Mouse (Mus musculus): ENCODE data around the gene Mgat4a. TPM values are rescaled to one million over a fixed set of nuclear protein-coding genes. Genes with fewer than 3 reads are reported as not detected.

The Mgat4a gene
- total and polyA plus RNA-seq, 3 experiments = 2.9 to 38.8 (median 28.0) TPM

DNA sequence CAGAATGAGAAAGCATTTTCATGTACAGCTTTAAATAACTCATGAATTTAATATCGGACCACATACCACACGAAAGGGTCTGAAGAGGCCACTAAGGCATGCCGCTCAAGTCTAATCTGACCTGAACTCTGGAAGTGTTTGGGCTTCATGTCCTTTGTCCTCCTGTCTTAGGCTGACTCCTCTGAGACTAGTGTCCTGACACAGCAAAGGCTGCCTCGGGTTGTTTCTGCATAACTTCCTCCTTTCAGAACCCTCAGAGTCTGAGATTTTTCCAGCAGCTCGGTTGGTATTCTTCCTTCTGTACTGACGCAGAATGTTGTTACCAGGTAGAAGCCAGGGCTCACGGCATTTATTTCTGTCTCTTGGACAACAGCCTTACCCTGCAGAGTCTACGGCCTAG, 66.8 kb downstream of the Mgat4a start:
- peaks cover 83% of the 10 kb centered on the region for H3K4me1 ChIP-seq (ENCODE audit: insufficient read depth, low read depth, low read length)
- H3K9me3 ChIP-seq (replicated peaks) = no peaks in the 10 kb centered on the region
- DNase-seq (ENCODE audit: low spot score) (no peak), ATAC-seq (ENCODE audit: extremely low read depth, insufficient number of reproducible peaks, low FRiP score, poor library complexity, severe bottlenecking) (no peak)
- no peaks in the 10 kb centered on the region for H3K27me3 ChIP-seq (ENCODE audit: insufficient read depth, low read length)
- no peak for TF ChIP-seq CTCF (IDR thresholded peaks at IDR 0.05; ENCODE audit: low read depth, low read length)
- TF ChIP-seq GATA2 (IDR thresholded peaks at IDR 0.05; ENCODE audit: borderline replicate concordance, low read depth, low read length) = no peak
- H3K36me3 ChIP-seq (replicated peaks) = peaks cover 55% of the 10 kb centered on the region
- H3K4me3 ChIP-seq (ENCODE audit: low read depth, low read length) = no peak overlapping the region; the same call in 1 of the 2 replicates

DNA sequence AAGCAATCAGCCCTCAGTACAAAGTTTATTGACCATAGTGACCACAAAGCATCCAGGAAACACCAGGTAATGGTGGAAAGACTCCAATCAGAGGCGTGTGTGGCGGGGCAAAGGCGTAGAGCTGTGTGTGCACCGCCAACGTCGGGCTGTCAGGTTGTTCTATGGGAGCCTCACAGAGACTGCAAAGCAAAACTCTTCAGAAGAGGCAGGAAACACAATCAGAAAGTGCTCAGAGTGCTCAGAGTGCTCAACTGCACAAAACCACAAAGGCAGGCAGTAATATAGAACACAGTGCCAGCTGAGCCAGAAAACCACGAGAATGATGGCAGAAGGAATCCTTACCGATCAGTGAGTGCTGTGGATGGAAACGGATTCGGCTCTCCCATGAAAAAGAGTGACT, 67.6 kb downstream of the Mgat4a start:
- Histone ChIP-seq H3K9me3 (replicated peaks) (peaks cover 3% of the 10 kb centered on the region), H3K4me1 (ENCODE audit: insufficient read depth, low read depth, low read length) (peaks cover 77% of the 10 kb centered on the region), H3K4me3 (ENCODE audit: low read depth, low read length) (no peak overlapping the region; the same call in 1 of the 2 replicates), H3K36me3 (replicated peaks) (peaks cover 62% of the 10 kb centered on the region), H3K27me3 (ENCODE audit: insufficient read depth, low read length) (no peaks in the 10 kb centered on the region)
- ATAC-seq (ENCODE audit: extremely low read depth, insufficient number of reproducible peaks, low FRiP score, poor library complexity, severe bottlenecking) = no peak
- no peak for DNase-seq (ENCODE audit: low spot score)
- TF ChIP-seq GATA1 (IDR thresholded peaks at IDR 0.05; ENCODE audit: borderline replicate concordance, low read length) (no peak), TAL1 (conservative IDR thresholded peaks at IDR 0.05; ENCODE audit: low read depth, low read length) (no peak), POLR2AphosphoS5 (IDR thresholded peaks at IDR 0.05; ENCODE audit: insufficient replicate concordance, low read depth, low read length) (no peak), GATA2 (IDR thresholded peaks at IDR 0.05; ENCODE audit: borderline replicate concordance, low read depth, low read length) (no peak), CTCF (IDR thresholded peaks at IDR 0.05; ENCODE audit: low read depth, low read length) (no peak)

DNA sequence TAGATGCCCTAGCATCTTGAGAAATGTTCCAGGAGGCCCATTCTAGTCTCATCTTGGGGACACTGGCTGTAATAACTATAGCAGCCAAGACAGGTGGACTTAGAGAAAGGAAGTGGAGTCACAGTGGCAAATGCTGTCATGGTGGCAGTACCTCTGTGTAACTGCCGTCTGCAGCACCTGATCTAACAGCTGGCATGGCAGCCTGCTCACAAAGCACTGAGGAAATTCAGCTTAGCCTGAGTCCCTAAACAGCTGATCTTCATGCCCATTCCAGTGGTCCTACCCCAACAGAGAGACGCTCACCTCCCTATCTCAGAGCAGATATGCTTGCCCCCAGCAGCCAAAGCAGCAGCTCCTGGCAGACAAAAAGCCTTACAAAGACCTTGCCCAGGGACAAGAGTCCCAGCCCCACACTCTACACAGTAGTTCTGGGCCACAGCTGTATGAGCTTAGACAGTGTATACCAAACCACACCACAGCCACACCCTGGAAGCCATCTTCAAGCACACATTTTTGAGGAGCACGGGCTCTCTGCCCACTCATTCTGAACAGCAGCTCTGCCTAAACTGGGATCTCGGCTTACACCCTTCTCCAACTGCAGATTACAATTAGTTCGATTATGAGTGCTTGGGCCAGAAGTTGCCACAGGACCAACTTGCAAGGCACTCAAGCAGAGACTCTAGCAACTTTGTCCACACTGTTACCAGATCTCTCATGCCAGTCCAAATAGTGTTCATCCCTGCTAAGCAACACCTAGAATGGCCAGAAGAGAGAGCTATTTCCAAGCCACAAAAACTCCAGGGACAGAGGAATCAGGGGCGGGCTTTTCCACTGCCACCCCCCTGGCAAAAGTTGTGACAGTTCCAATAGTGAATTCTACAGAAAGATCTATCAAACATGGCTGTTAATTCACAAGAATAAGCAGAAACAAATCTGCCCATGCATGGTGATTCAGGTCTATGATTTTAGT, 69.4 kb downstream of the Mgat4a start:
- Histone ChIP-seq H3K27me3 (ENCODE audit: insufficient read depth, low read length) (no peaks in the 10 kb centered on the region), H3K36me3 (replicated peaks) (peaks cover 66% of the 10 kb centered on the region), H3K4me1 (ENCODE audit: insufficient read depth, low read depth, low read length) (peaks cover 69% of the 10 kb centered on the region), H3K4me3 (ENCODE audit: low read depth, low read length) (no peak overlapping the region; the same call in 1 of the 2 replicates), H3K9me3 (replicated peaks) (peaks cover 4% of the 10 kb centered on the region)
- no peak for TF ChIP-seq CTCF (IDR thresholded peaks at IDR 0.05; ENCODE audit: low read depth, low read length)
- no peak for TF ChIP-seq GATA2 (IDR thresholded peaks at IDR 0.05; ENCODE audit: borderline replicate concordance, low read depth, low read length)
- TF ChIP-seq TAL1 (conservative IDR thresholded peaks at IDR 0.05; ENCODE audit: low read depth, low read length) = no peak
- TF ChIP-seq GATA1 (IDR thresholded peaks at IDR 0.05; ENCODE audit: borderline replicate concordance, low read length) = no peak
- no peak for TF ChIP-seq POLR2AphosphoS5 (IDR thresholded peaks at IDR 0.05; ENCODE audit: insufficient replicate concordance, low read depth, low read length)
- DNase-seq (ENCODE audit: low spot score) (no peak), ATAC-seq (ENCODE audit: extremely low read depth, insufficient number of reproducible peaks, low FRiP score, poor library complexity, severe bottlenecking) (0 out of 2 replicates have a peak, but pooled peaks have one; percentile 17)

DNA sequence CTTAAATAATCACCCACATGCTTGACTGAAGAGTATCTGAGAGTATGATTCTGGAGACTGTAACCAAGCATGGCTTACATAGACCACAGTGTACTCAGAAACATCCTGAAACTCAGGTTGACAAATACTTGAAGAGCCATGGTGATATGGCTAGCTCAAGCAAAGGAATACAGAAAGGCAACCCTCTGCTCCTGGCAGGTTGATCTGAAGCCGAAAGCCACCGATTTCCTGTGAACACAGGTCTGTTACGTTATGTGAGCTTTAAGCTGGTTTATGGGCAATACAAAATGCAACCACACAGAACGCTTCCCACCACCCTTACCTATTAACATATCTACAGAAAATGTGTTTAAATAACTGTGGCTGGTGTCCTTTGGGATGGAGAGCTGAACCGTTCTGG, 71.8 kb downstream of the Mgat4a start:
- H3K4me3 ChIP-seq (ENCODE audit: low read depth, low read length) = no peak overlapping the region
- ATAC-seq (ENCODE audit: extremely low read depth, insufficient number of reproducible peaks, low FRiP score, poor library complexity, severe bottlenecking) = no peak
- H3K36me3 ChIP-seq (replicated peaks) = peaks cover 78% of the 10 kb centered on the region
- H3K4me1 ChIP-seq (ENCODE audit: insufficient read depth, low read depth, low read length) = peaks cover 54% of the 10 kb centered on the region
- TF ChIP-seq TAL1 (conservative IDR thresholded peaks at IDR 0.05; ENCODE audit: low read depth, low read length) (no peak), POLR2AphosphoS5 (IDR thresholded peaks at IDR 0.05; ENCODE audit: insufficient replicate concordance, low read depth, low read length) (no peak)
- DNase-seq (ENCODE audit: low spot score) = no peak
- H3K27me3 ChIP-seq (ENCODE audit: insufficient read depth, low read length) = no peaks in the 10 kb centered on the region
- H3K9me3 ChIP-seq (replicated peaks) = peaks cover 4% of the 10 kb centered on the region

DNA sequence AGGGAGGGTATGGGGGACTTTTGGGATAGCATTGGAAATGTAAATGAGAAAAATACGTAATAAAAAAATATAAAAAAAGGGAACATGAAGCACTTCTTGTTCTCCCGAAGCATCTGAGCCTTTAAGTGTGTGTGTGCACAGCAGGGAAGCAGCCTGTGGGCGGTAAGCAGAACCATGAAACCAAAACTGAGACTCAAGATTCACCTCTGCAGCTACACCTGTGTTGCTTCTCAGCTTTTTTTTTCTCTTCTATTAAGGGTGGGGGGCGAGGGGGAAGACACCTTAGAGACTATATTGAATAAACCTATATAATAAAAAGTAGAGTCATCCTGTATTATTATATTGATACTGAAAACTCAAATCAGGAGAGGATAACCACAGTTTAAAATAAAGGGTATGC, 73.0 kb downstream of the Mgat4a start:
- H3K4me1 ChIP-seq (ENCODE audit: insufficient read depth, low read depth, low read length) = peaks cover 42% of the 10 kb centered on the region
- H3K4me3 ChIP-seq (ENCODE audit: low read depth, low read length) = no peak overlapping the region
- peaks cover 4% of the 10 kb centered on the region for H3K9me3 ChIP-seq (replicated peaks)
- DNase-seq (ENCODE audit: low spot score) = no peak
- H3K27me3 ChIP-seq (ENCODE audit: insufficient read depth, low read length) = no peaks in the 10 kb centered on the region
- ATAC-seq (ENCODE audit: extremely low read depth, insufficient number of reproducible peaks, low FRiP score, poor library complexity, severe bottlenecking) = no peak
- TF ChIP-seq POLR2AphosphoS5 (IDR thresholded peaks at IDR 0.05; ENCODE audit: insufficient replicate concordance, low read depth, low read length) (no peak), TAL1 (conservative IDR thresholded peaks at IDR 0.05; ENCODE audit: low read depth, low read length) (no peak), CTCF (IDR thresholded peaks at IDR 0.05; ENCODE audit: low read depth, low read length) (no peak), GATA1 (IDR thresholded peaks at IDR 0.05; ENCODE audit: borderline replicate concordance, low read length) (no peak), GATA2 (IDR thresholded peaks at IDR 0.05; ENCODE audit: borderline replicate concordance, low read depth, low read length) (no peak)
- H3K36me3 ChIP-seq (replicated peaks) = peaks cover 73% of the 10 kb centered on the region

DNA sequence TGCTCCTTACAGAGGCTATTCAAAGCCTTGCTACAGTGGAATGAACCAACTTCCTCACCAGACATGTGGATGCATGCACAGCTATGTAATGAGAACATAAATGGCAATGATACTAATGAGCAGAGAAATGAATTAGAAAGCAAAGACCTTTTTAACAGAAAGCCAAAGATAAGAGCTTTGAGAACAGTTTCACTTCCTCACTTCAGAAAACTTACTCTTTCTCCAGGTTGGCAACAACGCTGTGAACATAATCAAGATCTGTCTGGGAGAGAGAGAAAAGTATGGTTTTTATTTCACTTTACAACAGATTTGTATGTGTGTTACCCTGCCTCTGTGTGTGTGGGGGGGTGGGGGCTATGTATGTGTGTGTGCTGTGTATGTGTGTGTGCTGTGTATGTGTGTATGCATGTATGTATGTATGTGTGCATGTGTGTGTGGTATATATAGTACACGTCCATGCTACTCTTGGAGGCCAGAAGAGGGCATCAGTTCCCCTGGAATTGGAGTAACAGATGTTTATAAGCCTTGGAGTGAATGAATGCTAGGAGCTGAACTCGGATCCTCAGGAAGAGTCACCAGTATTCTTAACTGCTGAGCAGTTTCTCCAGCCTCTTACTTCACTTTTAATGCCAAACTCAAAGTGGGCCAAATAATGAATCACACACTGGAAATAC, 74.4 kb downstream of the Mgat4a start:
- H3K27me3 ChIP-seq (ENCODE audit: insufficient read depth, low read length) = no peaks in the 10 kb centered on the region
- H3K36me3 ChIP-seq (replicated peaks) = peaks cover 73% of the 10 kb centered on the region
- no peak overlapping the region for H3K4me3 ChIP-seq (ENCODE audit: low read depth, low read length)
- no peak for ATAC-seq (ENCODE audit: extremely low read depth, insufficient number of reproducible peaks, low FRiP score, poor library complexity, severe bottlenecking)
- H3K9me3 ChIP-seq (replicated peaks) = peaks cover 4% of the 10 kb centered on the region
- TF ChIP-seq POLR2AphosphoS5 (IDR thresholded peaks at IDR 0.05; ENCODE audit: insufficient replicate concordance, low read depth, low read length) (no peak), TAL1 (conservative IDR thresholded peaks at IDR 0.05; ENCODE audit: low read depth, low read length) (no peak), CTCF (IDR thresholded peaks at IDR 0.05; ENCODE audit: low read depth, low read length) (no peak), GATA2 (IDR thresholded peaks at IDR 0.05; ENCODE audit: borderline replicate concordance, low read depth, low read length) (no peak), GATA1 (IDR thresholded peaks at IDR 0.05; ENCODE audit: borderline replicate concordance, low read length) (no peak)
- no peak for DNase-seq (ENCODE audit: low spot score)
- peaks cover 31% of the 10 kb centered on the region for H3K4me1 ChIP-seq (ENCODE audit: insufficient read depth, low read depth, low read length)

Data from G1E (cell line).